Mouse (Mus musculus) forebrain, embryonic 13.5 days (tissue): ENCODE measurements around the gene Sema3b. TPM values are rescaled to one million over a fixed set of nuclear protein-coding genes. Genes with fewer than 3 reads are reported as not detected.

Source experiments
- polyA plus RNA-seq: library from polyadenylated mRNA; unstranded; fragments of >200 nt; fragmentation: Nextera tagmentation; extraction: Ambion mirVana; gene quantifications from 2 replicates; pipeline ENCODE4 v1.2.1, GENCODE M21; 2015

Sema3b gene
- polyA plus RNA-seq, 1 experiment from 2014 or later: 1.8 TPM

Other genes with a start within 250 kb of the Sema3b start
- 3.3 and 4.5 TPM in 2 replicates for gene Cacna2d2, start 209.6 kb downstream of the Sema3b start, polyA plus RNA-seq
- gene Tmem115, start 75.3 kb downstream of the Sema3b start, polyA plus RNA-seq: 36.9 TPM in 2 replicates
- gene Cyb561d2, start 67.0 kb downstream of the Sema3b start, polyA plus RNA-seq: 23.2 and 25.7 TPM in 2 replicates
- 59.0 and 61.9 TPM in 2 replicates for gene Nprl2, start 67.0 kb downstream of the Sema3b start, polyA plus RNA-seq
- gene Zmynd10, start 61.9 kb downstream of the Sema3b start, polyA plus RNA-seq: 2.0 and 4.0 TPM in 2 replicates
- 39.3 and 43.2 TPM in 2 replicates for gene Rassf1, start 57.7 kb downstream of the Sema3b start, polyA plus RNA-seq
- 80.7 and 84.8 TPM in 2 replicates for gene Tusc2, start 46.0 kb downstream of the Sema3b start, polyA plus RNA-seq
- gene Hyal2, start 41.3 kb downstream of the Sema3b start, polyA plus RNA-seq: 85.4 and 99.5 TPM in 2 replicates
- gene Hyal1, start 32.3 kb downstream of the Sema3b start, polyA plus RNA-seq: 8.4 and 8.5 TPM in 2 replicates
- gene Naa80, start 30.3 kb downstream of the Sema3b start, polyA plus RNA-seq: 14.5 and 17.9 TPM in 2 replicates
- 1.1 and 1.5 TPM in 2 replicates for gene Hyal3, start 28.4 kb downstream of the Sema3b start, polyA plus RNA-seq
- 15.4 and 20.8 TPM in 2 replicates for gene Ifrd2, start 21.6 kb downstream of the Sema3b start, polyA plus RNA-seq
- 397 and 426 TPM in 2 replicates for gene Gnai2, start 26.1 kb upstream of the Sema3b start, polyA plus RNA-seq
- 14.3 and 14.6 TPM in 2 replicates for gene Slc38a3, start 60.3 kb upstream of the Sema3b start, polyA plus RNA-seq
- gene Gnat1, start 70.5 kb upstream of the Sema3b start, polyA plus RNA-seq: 1.3 and 1.8 TPM in 2 replicates
- gene Sema3f, start 101.2 kb upstream of the Sema3b start, polyA plus RNA-seq: 6.8 and 7.7 TPM in 2 replicates
- 256 and 261 TPM in 2 replicates for gene Rbm5, start 161.8 kb upstream of the Sema3b start, polyA plus RNA-seq